Mouse (Mus musculus): ENCODE results near the gene Ehhadh. TPM values are rescaled to one million over a fixed set of nuclear protein-coding genes. Genes with fewer than 3 reads are reported as not detected.

Ehhadh gene
- total RNA-seq (2014; fragmentation: Nextera tagmentation) (not detected in 2 replicates), total RNA-seq (2017) (0.11 TPM in 1 of 2 replicates, not detected in the other), polyA plus RNA-seq (2012) (0.01 TPM in 1 of 2 replicates, not detected in the other)

DNA sequence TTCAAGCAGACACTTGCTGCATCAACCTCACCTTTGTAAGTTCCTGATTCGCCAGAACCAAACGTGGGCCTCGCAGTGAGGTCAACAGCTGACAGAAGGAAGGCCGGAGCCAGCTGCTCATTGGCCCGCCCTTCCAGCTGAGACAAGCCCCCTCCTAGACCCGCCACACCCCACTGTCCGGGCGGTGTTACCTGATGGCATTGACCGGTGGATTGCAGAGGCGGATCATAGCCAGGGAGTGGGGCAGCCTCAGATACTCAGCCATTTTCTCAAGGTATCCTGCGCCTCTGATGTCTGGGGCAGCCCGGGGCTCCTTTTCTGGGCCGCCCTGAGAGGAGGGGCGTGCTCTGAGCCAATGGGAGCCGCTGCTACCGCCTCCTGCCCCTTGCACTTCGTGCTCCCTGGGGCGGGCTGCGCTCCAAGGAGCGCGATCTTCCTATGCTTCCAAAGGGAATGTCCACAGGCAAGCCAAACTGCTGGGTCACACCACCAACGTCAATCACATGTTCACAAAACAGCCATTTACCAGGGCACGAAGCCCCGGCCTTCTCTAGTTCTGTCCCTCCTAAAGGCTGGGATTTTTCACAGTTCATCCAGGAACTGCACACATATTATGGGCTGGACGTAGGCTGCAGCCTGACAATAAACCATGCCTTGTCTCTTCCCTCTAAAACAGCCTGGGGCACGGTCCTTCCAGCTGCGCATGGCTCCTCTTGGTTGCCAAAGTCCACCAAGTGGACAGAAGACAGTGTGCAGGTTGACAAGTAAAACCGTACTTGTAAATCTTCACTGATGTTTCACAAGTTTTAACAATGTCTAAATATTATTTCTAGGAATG, at the start of gene Ehhadh:
Ehhadh (minus strand) TSS at position 292 of the 838 bp plus-strand sequence.
- no peaks in the 10 kb centered on the region for H3K9me3 ChIP-seq (replicated peaks)
- H3K4me1 ChIP-seq (ENCODE audit: insufficient read depth, low read depth, low read length): peaks cover 32% of the 10 kb centered on the region
- ATAC-seq (ENCODE audit: extremely low read depth, insufficient number of reproducible peaks, low FRiP score, poor library complexity, severe bottlenecking) (no peak), DNase-seq (ENCODE audit: low spot score) (no peak)
- H3K4me3 ChIP-seq (ENCODE audit: low read depth, low read length): no peak within 1 kb of the TSS
- TF ChIP-seq POLR2AphosphoS5 (IDR thresholded peaks at IDR 0.05; ENCODE audit: insufficient replicate concordance, low read depth, low read length): no peak
- TF ChIP-seq CTCF (IDR thresholded peaks at IDR 0.05; ENCODE audit: low read depth, low read length): no peak
- TF ChIP-seq GATA1 (IDR thresholded peaks at IDR 0.05; ENCODE audit: borderline replicate concordance, low read length): no peak
- TF ChIP-seq GATA2 (IDR thresholded peaks at IDR 0.05; ENCODE audit: borderline replicate concordance, low read depth, low read length): no peak
- no peak for TF ChIP-seq TAL1 (conservative IDR thresholded peaks at IDR 0.05; ENCODE audit: low read depth, low read length)
- no peaks in the 10 kb centered on the region for H3K36me3 ChIP-seq (replicated peaks)
- no peaks in the 10 kb centered on the region for H3K27me3 ChIP-seq (ENCODE audit: insufficient read depth, low read length)

DNA sequence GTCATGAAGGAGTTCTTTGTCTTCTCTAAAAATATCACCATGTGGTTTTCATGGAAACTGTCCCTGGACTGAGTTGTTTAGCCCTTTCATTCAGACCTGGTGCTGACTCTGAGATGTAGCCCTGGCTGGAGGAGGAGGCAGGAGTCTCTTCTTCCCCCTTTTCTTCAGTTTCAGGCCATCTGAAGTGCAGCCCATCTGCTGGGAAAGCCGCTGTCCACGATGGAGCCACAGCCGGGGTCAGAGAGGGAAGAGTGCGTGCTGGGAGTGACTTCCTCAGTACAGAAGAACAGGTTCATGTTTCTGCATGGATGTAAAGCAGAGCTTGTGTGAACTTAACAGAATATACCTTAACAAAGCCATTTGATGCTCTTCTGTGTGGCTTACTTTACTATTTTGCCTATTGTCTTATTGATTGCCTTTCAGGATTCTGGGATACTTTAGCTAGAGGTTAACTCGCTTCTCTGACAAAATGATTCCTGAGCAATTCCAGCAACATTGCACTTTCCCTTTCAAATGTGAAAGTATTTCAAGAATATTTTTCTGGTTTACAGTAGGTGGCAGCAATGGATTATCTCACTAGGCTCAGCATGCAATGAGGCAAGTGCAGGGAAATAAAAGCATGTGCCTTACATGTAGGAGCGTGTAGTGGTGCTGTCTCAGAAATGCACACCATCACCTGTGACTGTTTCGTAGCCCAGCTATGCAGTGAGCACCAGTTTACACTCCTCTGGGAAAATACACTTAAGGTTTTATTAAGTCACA, 48.9 kb upstream of the Ehhadh start:
- DNase-seq (ENCODE audit: low spot score) (no peak), ATAC-seq (ENCODE audit: extremely low read depth, insufficient number of reproducible peaks, low FRiP score, poor library complexity, severe bottlenecking) (no peak)
- Histone ChIP-seq H3K4me3 (ENCODE audit: low read depth, low read length) (no peak overlapping the region), H3K36me3 (replicated peaks) (no peaks in the 10 kb centered on the region), H3K27me3 (ENCODE audit: insufficient read depth, low read length) (peaks cover 13% of the 10 kb centered on the region), H3K4me1 (ENCODE audit: insufficient read depth, low read depth, low read length) (no peaks in the 10 kb centered on the region), H3K9me3 (replicated peaks) (no peaks in the 10 kb centered on the region)
- TF ChIP-seq GATA1 (IDR thresholded peaks at IDR 0.05; ENCODE audit: borderline replicate concordance, low read length) (no peak), CTCF (IDR thresholded peaks at IDR 0.05; ENCODE audit: low read depth, low read length) (no peak), GATA2 (IDR thresholded peaks at IDR 0.05; ENCODE audit: borderline replicate concordance, low read depth, low read length) (no peak), POLR2AphosphoS5 (IDR thresholded peaks at IDR 0.05; ENCODE audit: insufficient replicate concordance, low read depth, low read length) (no peak), TAL1 (conservative IDR thresholded peaks at IDR 0.05; ENCODE audit: low read depth, low read length) (no peak)

DNA sequence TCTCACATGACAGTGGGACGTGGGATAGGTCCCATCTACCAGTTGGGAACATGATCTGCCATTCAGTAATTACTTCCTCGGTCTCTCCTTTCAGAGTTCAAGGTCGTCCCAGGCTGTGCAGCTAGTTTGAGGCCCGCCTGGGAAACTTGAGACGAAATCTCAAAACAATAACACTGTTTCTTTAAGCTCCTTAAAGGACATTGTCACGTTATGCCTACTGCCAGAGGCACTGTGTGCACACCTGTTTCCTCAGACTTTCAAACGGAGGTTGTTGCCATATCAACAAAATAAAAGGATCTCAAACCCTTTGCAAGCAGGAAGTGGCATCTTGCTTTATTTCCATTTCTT, 48.0 kb upstream of the Ehhadh start:
- Histone ChIP-seq H3K4me1 (ENCODE audit: insufficient read depth, low read depth, low read length) (no peaks in the 10 kb centered on the region), H3K9me3 (replicated peaks) (no peaks in the 10 kb centered on the region), H3K27me3 (ENCODE audit: insufficient read depth, low read length) (peaks cover 16% of the 10 kb centered on the region), H3K4me3 (ENCODE audit: low read depth, low read length) (no peak overlapping the region), H3K36me3 (replicated peaks) (no peaks in the 10 kb centered on the region)
- DNase-seq (ENCODE audit: low spot score): no peak
- no peak for ATAC-seq (ENCODE audit: extremely low read depth, insufficient number of reproducible peaks, low FRiP score, poor library complexity, severe bottlenecking)
- no peak for TF ChIP-seq TAL1 (conservative IDR thresholded peaks at IDR 0.05; ENCODE audit: low read depth, low read length)
- TF ChIP-seq GATA2 (IDR thresholded peaks at IDR 0.05; ENCODE audit: borderline replicate concordance, low read depth, low read length): no peak
- TF ChIP-seq CTCF (IDR thresholded peaks at IDR 0.05; ENCODE audit: low read depth, low read length): no peak
- TF ChIP-seq GATA1 (IDR thresholded peaks at IDR 0.05; ENCODE audit: borderline replicate concordance, low read length): no peak
- TF ChIP-seq POLR2AphosphoS5 (IDR thresholded peaks at IDR 0.05; ENCODE audit: insufficient replicate concordance, low read depth, low read length): no peak

DNA sequence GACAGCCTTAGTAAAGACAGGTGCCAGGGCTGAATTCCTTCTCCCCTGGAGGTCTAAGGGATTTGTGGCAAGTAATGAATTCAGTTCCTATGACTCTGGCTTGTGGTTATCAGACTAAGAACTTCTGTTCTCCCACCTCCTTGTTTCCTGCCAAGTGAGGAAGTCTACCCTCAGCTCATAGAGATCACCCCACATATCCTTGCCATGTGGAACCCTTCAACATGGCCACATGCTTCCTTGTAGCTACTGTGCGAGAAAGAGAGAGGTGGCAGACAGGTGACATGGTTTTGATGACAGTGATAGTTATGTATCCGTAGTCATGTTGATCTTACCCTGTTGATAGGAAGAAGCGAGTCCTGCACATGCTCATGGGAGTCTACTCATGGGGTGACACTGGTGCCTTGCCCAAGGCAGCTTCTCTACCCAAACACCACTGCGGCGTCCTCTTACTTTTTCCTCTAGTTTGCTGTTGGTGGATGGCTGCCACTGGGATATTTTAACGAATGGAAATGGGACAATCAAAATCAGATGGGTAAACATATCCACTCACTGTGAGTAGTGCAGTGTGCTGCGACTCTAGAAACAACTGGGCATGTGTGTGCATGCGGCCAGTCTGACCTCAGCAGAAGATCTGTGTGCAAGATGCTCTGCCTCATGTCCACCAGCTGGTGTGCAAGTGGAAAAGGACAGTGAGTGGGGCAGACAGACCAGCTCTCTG, 47.4 kb upstream of the Ehhadh start:
- H3K9me3 ChIP-seq (replicated peaks): no peaks in the 10 kb centered on the region
- no peaks in the 10 kb centered on the region for H3K4me1 ChIP-seq (ENCODE audit: insufficient read depth, low read depth, low read length)
- H3K4me3 ChIP-seq (ENCODE audit: low read depth, low read length): no peak overlapping the region
- ATAC-seq (ENCODE audit: extremely low read depth, insufficient number of reproducible peaks, low FRiP score, poor library complexity, severe bottlenecking) (no peak), DNase-seq (ENCODE audit: low spot score) (no peak)
- peaks cover 16% of the 10 kb centered on the region for H3K27me3 ChIP-seq (ENCODE audit: insufficient read depth, low read length)
- no peak for TF ChIP-seq POLR2AphosphoS5 (IDR thresholded peaks at IDR 0.05; ENCODE audit: insufficient replicate concordance, low read depth, low read length)
- no peaks in the 10 kb centered on the region for H3K36me3 ChIP-seq (replicated peaks)

DNA sequence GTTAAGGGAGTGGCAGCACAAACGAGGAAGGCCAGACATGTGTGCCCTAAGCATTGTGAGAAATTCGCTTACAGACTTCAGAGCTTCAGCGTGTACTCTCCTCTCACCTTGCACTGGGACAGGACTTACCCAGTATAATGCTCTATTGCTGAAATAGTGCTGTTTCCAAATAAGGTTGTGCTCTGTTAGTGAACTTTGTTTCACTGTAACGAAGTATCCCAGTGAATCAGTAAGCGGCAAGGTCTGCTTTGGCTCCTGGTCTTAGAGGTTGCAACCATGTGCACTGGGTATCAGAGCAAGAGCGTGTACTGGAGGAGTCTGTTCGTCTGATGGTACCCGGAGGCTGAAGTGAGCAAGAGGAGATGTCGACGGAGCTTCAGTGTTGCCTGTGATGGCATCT, 46.4 kb upstream of the Ehhadh start:
- Histone ChIP-seq H3K4me1 (ENCODE audit: insufficient read depth, low read depth, low read length) (no peaks in the 10 kb centered on the region), H3K27me3 (ENCODE audit: insufficient read depth, low read length) (peaks cover 18% of the 10 kb centered on the region), H3K4me3 (ENCODE audit: low read depth, low read length) (no peak overlapping the region), H3K9me3 (replicated peaks) (no peaks in the 10 kb centered on the region), H3K36me3 (replicated peaks) (no peaks in the 10 kb centered on the region)
- TF ChIP-seq GATA2 (IDR thresholded peaks at IDR 0.05; ENCODE audit: borderline replicate concordance, low read depth, low read length): no peak
- no peak for TF ChIP-seq CTCF (IDR thresholded peaks at IDR 0.05; ENCODE audit: low read depth, low read length)
- no peak for TF ChIP-seq POLR2AphosphoS5 (IDR thresholded peaks at IDR 0.05; ENCODE audit: insufficient replicate concordance, low read depth, low read length)
- DNase-seq (ENCODE audit: low spot score) (no peak), ATAC-seq (ENCODE audit: extremely low read depth, insufficient number of reproducible peaks, low FRiP score, poor library complexity, severe bottlenecking) (no peak)

DNA sequence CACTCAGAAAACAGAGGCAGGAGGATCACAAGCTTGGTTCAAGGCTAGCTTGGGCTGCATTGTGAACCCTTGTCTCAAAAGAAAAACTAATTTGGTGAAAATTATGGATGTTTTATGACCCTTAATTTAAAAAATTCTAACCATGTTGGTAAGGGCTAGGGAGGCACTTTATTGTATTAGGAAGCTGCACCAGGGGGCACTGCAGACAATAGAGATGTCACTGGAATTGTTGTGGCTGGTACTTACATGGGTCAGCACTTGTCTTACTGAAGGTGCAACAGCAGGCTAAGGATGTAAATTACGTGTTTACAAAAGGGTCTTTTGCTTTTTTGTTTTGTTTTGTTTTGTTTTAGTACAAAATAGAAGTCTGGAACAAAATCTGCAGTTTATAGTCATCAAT, 45.9 kb upstream of the Ehhadh start:
- Histone ChIP-seq H3K9me3 (replicated peaks) (no peaks in the 10 kb centered on the region), H3K27me3 (ENCODE audit: insufficient read depth, low read length) (peaks cover 18% of the 10 kb centered on the region), H3K36me3 (replicated peaks) (no peaks in the 10 kb centered on the region), H3K4me1 (ENCODE audit: insufficient read depth, low read depth, low read length) (no peaks in the 10 kb centered on the region), H3K4me3 (ENCODE audit: low read depth, low read length) (no peak overlapping the region)
- DNase-seq (ENCODE audit: low spot score) (no peak), ATAC-seq (ENCODE audit: extremely low read depth, insufficient number of reproducible peaks, low FRiP score, poor library complexity, severe bottlenecking) (no peak)
- no peak for TF ChIP-seq GATA2 (IDR thresholded peaks at IDR 0.05; ENCODE audit: borderline replicate concordance, low read depth, low read length)
- no peak for TF ChIP-seq POLR2AphosphoS5 (IDR thresholded peaks at IDR 0.05; ENCODE audit: insufficient replicate concordance, low read depth, low read length)
- TF ChIP-seq TAL1 (conservative IDR thresholded peaks at IDR 0.05; ENCODE audit: low read depth, low read length): no peak
- no peak for TF ChIP-seq CTCF (IDR thresholded peaks at IDR 0.05; ENCODE audit: low read depth, low read length)
- TF ChIP-seq GATA1 (IDR thresholded peaks at IDR 0.05; ENCODE audit: borderline replicate concordance, low read length): no peak
